Mouse (Mus musculus) brain, embryonic 18.5 days (tissue): Measurements from ENCODE around the gene Omd.
"Not testable (repeated sequence)": the region's sequence is repeated elsewhere in the genome, so short reads cannot be mapped to it uniquely, and the experiment has no call there.

Experiments
- DNase-seq: peaks from one replicate; pipeline ENCODE4 v3.0.0-alpha.2; 2012; ENCODE audit warnings: low read depth, low spot score

The Omd gene

GRCm38 (mm10) chr13:49581541-49582530 lies at the start of gene Omd:
Gene Omd (plus strand): TSS chr13:49582462.
- DNase-seq, result no peak

GRCm38 (mm10) chr13:49536946-49537345 lies 45.3 kb upstream of the Omd start:
- DNase-seq, result no peak

GRCm38 (mm10) chr13:49538693-49539092 lies 43.6 kb upstream of the Omd start:
- DNase-seq, result no peak

- DNase-seq, result no peak
These were observed 38.0 kb upstream of the Omd start, which contains the start of gene Aspn for GRCm38 (mm10) chr13:49544279-49544678. Gene Aspn (plus strand): TSS chr13:49544443.

GRCm38 (mm10) chr13:49545646-49546045 lies 36.6 kb upstream of the Omd start:
- no peak for DNase-seq

- no peak for DNase-seq
These were observed 35.7 kb upstream of the Omd start for GRCm38 (mm10) chr13:49546517-49546916.

DNA sequence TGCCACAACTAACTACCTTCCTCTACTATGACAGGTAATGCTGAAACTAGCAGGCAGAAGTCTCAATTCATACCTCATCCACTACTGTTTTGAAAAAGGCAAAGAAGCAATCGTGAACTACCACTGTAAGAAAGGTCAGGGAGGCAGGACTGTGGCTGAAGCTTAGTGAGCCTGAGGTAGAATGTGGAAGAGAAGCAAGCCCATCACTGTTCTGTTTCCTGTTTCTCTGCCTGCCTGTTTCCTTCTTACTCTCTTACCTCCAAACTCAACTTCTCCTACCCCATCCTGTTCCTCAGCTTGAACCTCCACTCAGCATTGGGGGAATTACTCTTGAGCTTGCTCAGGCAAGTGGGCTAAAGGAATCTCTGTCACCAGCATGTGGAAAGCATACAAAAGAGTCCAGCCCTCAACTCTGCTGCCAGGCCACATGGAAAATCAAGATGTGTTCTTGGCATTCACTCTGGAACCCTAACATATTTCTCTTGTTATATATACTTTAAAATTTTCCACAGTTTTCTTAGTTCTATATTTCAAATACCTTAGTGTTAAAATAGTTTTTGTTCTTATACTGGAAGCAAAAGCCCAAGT lies 34.6 kb upstream of the Omd start:
- DNase-seq, result no peak

GRCm38 (mm10) chr13:49549616-49550015 lies 32.6 kb upstream of the Omd start:
- no peak for DNase-seq

DNA sequence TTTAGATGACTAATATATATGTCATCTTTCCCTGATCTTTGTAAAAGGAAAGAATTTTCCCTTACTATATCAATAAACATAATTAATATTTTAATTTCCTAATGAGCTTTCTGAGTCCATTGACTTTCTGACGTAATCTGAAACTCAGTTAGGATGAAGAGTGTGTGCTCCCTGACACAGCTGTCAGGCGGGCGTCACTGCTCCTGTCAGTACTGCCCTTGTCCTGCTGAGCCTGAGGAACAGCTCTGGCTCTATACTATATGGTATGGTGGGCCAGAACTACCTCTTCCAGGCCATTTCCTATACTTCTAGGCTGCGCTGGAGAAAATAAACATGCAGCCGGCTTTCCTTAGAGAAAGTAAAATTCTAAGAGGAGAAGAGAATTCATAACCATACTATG lies 27.7 kb upstream of the Omd start:
- no peak for DNase-seq

DNA sequence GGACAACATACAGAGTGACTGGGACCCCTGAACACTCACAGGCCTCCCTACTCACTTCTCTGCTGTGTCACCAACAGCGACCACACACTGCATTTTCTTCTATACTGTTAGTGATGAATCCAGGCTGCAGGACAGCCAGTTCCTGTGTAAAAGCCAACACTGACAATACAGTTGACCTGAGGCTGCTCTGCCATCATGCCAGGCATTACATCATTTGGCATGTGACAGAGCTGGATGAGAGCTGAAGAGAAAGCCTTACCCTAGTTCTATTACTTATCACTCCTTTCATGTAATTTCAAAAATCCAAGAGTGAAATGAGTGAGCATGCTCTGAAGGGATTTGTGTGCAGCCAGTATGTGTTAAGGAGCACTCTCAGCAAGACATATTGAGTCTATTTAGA lies 26.1 kb upstream of the Omd start:
- DNase-seq, result no peak

DNA sequence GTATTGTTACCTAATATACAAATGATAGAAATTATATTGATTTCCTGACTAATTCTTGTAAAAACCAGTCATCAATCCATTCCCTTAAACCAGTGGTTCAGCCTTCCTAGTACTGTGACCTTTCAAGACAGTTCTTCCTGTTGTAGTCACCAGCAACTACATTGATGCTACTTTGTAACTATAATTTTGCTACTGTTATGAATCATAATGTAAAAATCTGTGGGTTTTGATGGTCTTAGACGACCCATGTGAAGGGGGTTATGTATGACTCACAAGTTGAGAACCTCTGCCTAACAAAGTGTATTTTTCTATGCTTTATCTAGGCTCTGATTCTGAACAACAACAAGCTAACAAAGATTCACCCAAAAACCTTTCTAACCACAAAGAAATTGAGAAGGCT lies 25.3 kb upstream of the Omd start:
- DNase-seq, result no peak

GRCm38 (mm10) chr13:49559185-49559584 lies 23.1 kb upstream of the Omd start:
- no peak for DNase-seq

- no peak for DNase-seq
These were observed 21.4 kb upstream of the Omd start for GRCm38 (mm10) chr13:49560886-49561285.

- no peak for DNase-seq
These were observed 17.9 kb upstream of the Omd start for GRCm38 (mm10) chr13:49564347-49564746.

DNA sequence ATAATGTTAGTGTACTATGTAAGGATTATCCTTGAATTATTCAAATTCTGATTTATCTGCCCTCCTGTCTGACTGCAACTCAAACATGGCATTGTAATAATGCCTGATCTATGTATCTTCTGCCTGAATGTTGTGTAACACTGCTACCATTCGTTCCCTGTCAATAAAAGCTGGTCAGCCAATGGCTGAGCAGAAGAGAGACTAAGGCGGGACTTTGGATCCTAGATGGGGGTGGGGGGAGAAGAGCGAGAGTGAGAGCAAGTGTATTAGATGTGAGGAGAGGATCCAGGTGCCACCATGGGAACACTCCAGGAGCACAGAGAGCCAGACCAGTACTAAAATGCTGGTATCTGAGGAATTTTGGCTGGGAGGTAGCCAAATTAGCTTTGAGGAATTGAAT lies 11.9 kb upstream of the Omd start:
- DNase-seq, result no peak

DNA sequence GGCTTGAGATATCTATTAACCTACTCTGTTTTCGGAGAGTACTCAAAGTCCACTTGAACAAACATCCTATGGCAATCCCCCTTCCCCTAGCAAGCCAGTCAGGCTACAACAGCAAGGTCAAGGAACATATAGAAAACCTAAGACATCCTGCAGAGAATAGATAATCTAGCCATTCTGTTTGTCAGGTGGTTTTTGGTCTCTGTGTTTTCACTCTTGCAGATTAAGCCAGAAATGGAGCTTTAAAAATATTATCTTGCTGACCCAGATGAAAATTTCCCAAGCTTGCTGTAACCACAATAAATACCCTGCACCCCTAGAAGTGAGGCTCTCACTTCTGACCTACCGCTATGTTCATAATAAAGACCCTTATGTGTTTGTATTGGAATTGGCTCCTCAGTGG lies 10.8 kb upstream of the Omd start:
- no peak for DNase-seq

GRCm38 (mm10) chr13:49583859-49584258 lies 1.6 kb downstream of the Omd start:
- DNase-seq, result no peak

- no peak for DNase-seq
These were observed 2.2 kb downstream of the Omd start for GRCm38 (mm10) chr13:49584307-49585005.

DNA sequence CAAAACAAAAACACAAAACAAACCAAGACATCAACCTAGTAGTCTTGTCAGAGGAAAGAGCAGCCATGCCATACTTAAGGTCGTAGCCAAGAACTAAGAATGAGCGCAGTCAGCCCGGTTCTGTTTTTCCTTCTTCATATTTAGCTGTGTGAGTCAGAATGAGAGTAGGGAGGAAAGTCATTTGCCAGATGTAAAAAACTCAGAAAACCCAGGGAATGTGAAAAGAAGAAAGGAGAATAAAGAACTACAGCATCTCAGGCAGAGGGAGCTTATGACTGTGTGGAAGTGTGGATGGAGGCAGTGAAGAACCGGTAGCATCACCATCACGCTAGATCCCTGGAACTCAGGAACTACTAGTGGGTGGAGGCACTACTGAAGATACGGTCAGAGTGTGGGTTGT lies 3.8 kb downstream of the Omd start:
- no peak for DNase-seq

GRCm38 (mm10) chr13:49602541-49602940 lies 20.3 kb downstream of the Omd start:
- DNase-seq, result not testable (repeated sequence)

DNA sequence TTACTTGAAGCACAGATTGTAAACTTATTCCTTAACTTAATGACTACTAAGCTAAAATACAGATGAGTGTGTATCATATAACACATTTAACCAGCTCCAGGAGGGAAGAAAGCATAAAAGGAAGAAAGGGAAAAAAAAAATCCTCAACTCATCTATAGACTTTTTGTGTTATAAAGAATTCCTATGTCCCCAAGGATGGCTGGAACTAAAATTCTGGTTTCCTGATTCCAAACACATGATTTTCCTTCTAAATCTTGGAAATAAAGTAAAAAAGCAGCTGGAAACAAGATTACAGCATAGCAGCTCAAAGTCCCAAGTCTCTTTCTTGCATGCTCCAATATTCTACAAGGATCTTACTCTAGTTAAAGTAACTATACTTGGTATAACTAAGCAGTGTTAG lies 21.3 kb downstream of the Omd start:
- no peak for DNase-seq

DNA sequence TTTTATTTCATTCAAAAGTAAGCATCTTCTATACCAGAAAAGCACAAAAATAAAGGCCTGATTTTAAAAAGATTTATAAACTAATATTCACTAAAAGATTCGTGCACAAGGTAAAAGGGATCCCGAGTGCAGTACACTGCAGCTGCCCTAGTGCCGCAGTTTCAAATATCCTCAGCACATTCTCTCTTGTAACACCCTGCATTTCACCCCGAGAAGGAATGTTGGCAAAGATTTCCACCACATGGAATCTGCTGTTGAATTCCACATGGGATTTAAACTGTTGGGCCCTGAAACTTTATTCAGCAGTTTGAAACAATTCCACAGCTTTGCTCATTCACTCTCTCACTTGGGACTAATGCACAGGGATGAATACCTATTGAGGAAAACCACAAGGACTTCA lies 25.5 kb downstream of the Omd start, which contains the start of gene Ogn:
Ogn (plus strand) TSS at position 333 of the 400 bp plus-strand sequence.
- DNase-seq, result no peak
